Mouse (Mus musculus): Measurements from ENCODE around the gene Krt77. TPM values are rescaled to one million over a fixed set of nuclear protein-coding genes. Genes with fewer than 3 reads are reported as not detected.

Gene Krt77
- polyA plus RNA-seq, 1 experiment from 2014 or later = 0.32 TPM

- Histone ChIP-seq H3K4me3 (ENCODE audit: low read depth, low read length) (no peak overlapping the region), H3K36me3 (ENCODE audit: control insufficient read depth, insufficient read depth, low read length) (no peaks in the 10 kb centered on the region), H3K9me3 (replicated peaks; ENCODE audit: control insufficient read depth, low read length) (no peaks in the 10 kb centered on the region), H3K9ac (ENCODE audit: low read length) (no peak overlapping the region), H3K4me2 (ENCODE audit: low read length) (no peak overlapping the region), H3K4me1 (ENCODE audit: control insufficient read depth, insufficient read depth, low read length) (no peaks in the 10 kb centered on the region), H3K27ac (ENCODE audit: low read depth, low read length) (no peak overlapping the region), H3K27me3 (replicated peaks; ENCODE audit: control insufficient read depth, insufficient read depth, low read length) (no peaks in the 10 kb centered on the region)
- 57% methylated on average over 4 of the region's 4 CpGs for WGBS
- ATAC-seq = no peak
- no peak for DNase-seq (ENCODE audit: low spot score)
Measured at GRCm38 (mm10) chr15:101873231-101873630, 3.7 kb upstream of the Krt77 start.

GRCm38 (mm10) chr15:101866754-101867153 is 2.8 kb downstream of the Krt77 start:
- Histone ChIP-seq H3K9me3 (replicated peaks; ENCODE audit: control insufficient read depth, low read length) (no peaks in the 10 kb centered on the region), H3K27ac (ENCODE audit: low read depth, low read length) (no peak overlapping the region), H3K27me3 (replicated peaks; ENCODE audit: control insufficient read depth, insufficient read depth, low read length) (no peaks in the 10 kb centered on the region), H3K9ac (ENCODE audit: low read length) (no peak overlapping the region), H3K4me2 (ENCODE audit: low read length) (no peak overlapping the region), H3K4me1 (ENCODE audit: control insufficient read depth, insufficient read depth, low read length) (no peaks in the 10 kb centered on the region), H3K36me3 (ENCODE audit: control insufficient read depth, insufficient read depth, low read length) (no peaks in the 10 kb centered on the region), H3K4me3 (ENCODE audit: low read depth, low read length) (no peak overlapping the region)
- ATAC-seq = no peak
- 78% methylated on average over 7 of the region's 7 CpGs for WGBS
- DNase-seq (ENCODE audit: low spot score) = no peak

- H3K36me3 ChIP-seq (ENCODE audit: control insufficient read depth, insufficient read depth, low read length) = no peaks in the 10 kb centered on the region
- ATAC-seq (no peak; the same call in 1 of the 2 replicates), DNase-seq (ENCODE audit: low spot score) (no peak)
- no peak overlapping the region for H3K9ac ChIP-seq (ENCODE audit: low read length)
- peak overlapping the region; percentile 67 for H3K4me2 ChIP-seq (ENCODE audit: low read length)
- H3K4me3 ChIP-seq (ENCODE audit: low read depth, low read length) = 0 out of 2 replicates have a peak overlapping the region, but pooled peaks have one; percentile 35
- no peaks in the 10 kb centered on the region; the same call in 1 of the 2 replicates for H3K4me1 ChIP-seq (ENCODE audit: control insufficient read depth, insufficient read depth, low read length)
- H3K27me3 ChIP-seq (replicated peaks; ENCODE audit: control insufficient read depth, insufficient read depth, low read length) = peaks cover 17% of the 10 kb centered on the region
- H3K27ac ChIP-seq (ENCODE audit: low read depth, low read length) = no peak overlapping the region
- 53% methylated on average over 13 of the region's 13 CpGs for WGBS
- no peaks in the 10 kb centered on the region for H3K9me3 ChIP-seq (replicated peaks; ENCODE audit: control insufficient read depth, low read length)
Measured at GRCm38 (mm10) chr15:101860421-101861130, 8.9 kb downstream of the Krt77 start.

GRCm38 (mm10) chr15:101859735-101860170 is 9.8 kb downstream of the Krt77 start:
- Histone ChIP-seq H3K4me1 (ENCODE audit: control insufficient read depth, insufficient read depth, low read length) (no peaks in the 10 kb centered on the region; the same call in 1 of the 2 replicates), H3K4me2 (ENCODE audit: low read length) (peak overlapping the region; percentile 67), H3K9ac (ENCODE audit: low read length) (peak overlapping the region; percentile 52), H3K4me3 (ENCODE audit: low read depth, low read length) (peak overlapping the region; percentile 35), H3K9me3 (replicated peaks; ENCODE audit: control insufficient read depth, low read length) (no peaks in the 10 kb centered on the region), H3K36me3 (ENCODE audit: control insufficient read depth, insufficient read depth, low read length) (no peaks in the 10 kb centered on the region), H3K27me3 (replicated peaks; ENCODE audit: control insufficient read depth, insufficient read depth, low read length) (peaks cover 17% of the 10 kb centered on the region), H3K27ac (ENCODE audit: low read depth, low read length) (no peak overlapping the region)
- ATAC-seq = peak; percentile 54
- WGBS = 0% methylated on average over 18 of the region's 33 CpGs
- peak; percentile 63 for DNase-seq (ENCODE audit: low spot score)

GRCm38 (mm10) chr15:101858673-101859425 is 10.7 kb downstream of the Krt77 start:
- H3K27ac ChIP-seq (ENCODE audit: low read depth, low read length) = no peak overlapping the region
- peak overlapping the region; percentile 67 for H3K4me2 ChIP-seq (ENCODE audit: low read length)
- H3K9ac ChIP-seq (ENCODE audit: low read length) = no peak overlapping the region
- H3K9me3 ChIP-seq (replicated peaks; ENCODE audit: control insufficient read depth, low read length) = no peaks in the 10 kb centered on the region
- no peaks in the 10 kb centered on the region; the same call in 1 of the 2 replicates for H3K4me1 ChIP-seq (ENCODE audit: control insufficient read depth, insufficient read depth, low read length)
- H3K36me3 ChIP-seq (ENCODE audit: control insufficient read depth, insufficient read depth, low read length) = no peaks in the 10 kb centered on the region
- H3K27me3 ChIP-seq (replicated peaks; ENCODE audit: control insufficient read depth, insufficient read depth, low read length) = peaks cover 17% of the 10 kb centered on the region
- no peak for DNase-seq (ENCODE audit: low spot score)
- WGBS = 8% methylated on average over 11 of the region's 11 CpGs
- ATAC-seq = no peak
- peak overlapping the region; percentile 35; the same call in 1 of the 2 replicates for H3K4me3 ChIP-seq (ENCODE audit: low read depth, low read length)

- ATAC-seq (no peak), DNase-seq (ENCODE audit: low spot score) (no peak)
- WGBS = 46% methylated on average over 5 of the region's 5 CpGs
- no peak overlapping the region for H3K4me3 ChIP-seq (ENCODE audit: low read depth, low read length)
- H3K4me2 ChIP-seq (ENCODE audit: low read length) = no peak overlapping the region
- no peak overlapping the region for H3K9ac ChIP-seq (ENCODE audit: low read length)
- H3K4me1 ChIP-seq (ENCODE audit: control insufficient read depth, insufficient read depth, low read length) = no peaks in the 10 kb centered on the region; the same call in 1 of the 2 replicates
- peaks cover 17% of the 10 kb centered on the region for H3K27me3 ChIP-seq (replicated peaks; ENCODE audit: control insufficient read depth, insufficient read depth, low read length)
- no peaks in the 10 kb centered on the region for H3K9me3 ChIP-seq (replicated peaks; ENCODE audit: control insufficient read depth, low read length)
- no peaks in the 10 kb centered on the region for H3K36me3 ChIP-seq (ENCODE audit: control insufficient read depth, insufficient read depth, low read length)
- H3K27ac ChIP-seq (ENCODE audit: low read depth, low read length) = no peak overlapping the region
Measured at GRCm38 (mm10) chr15:101856696-101857095, 12.8 kb downstream of the Krt77 start.

GRCm38 (mm10) chr15:101855732-101856131 is 13.8 kb downstream of the Krt77 start:
- 81% methylated on average over 3 of the region's 3 CpGs for WGBS
- no peaks in the 10 kb centered on the region; the same call in 1 of the 2 replicates for H3K4me1 ChIP-seq (ENCODE audit: control insufficient read depth, insufficient read depth, low read length)
- no peaks in the 10 kb centered on the region for H3K36me3 ChIP-seq (ENCODE audit: control insufficient read depth, insufficient read depth, low read length)
- peaks cover 17% of the 10 kb centered on the region for H3K27me3 ChIP-seq (replicated peaks; ENCODE audit: control insufficient read depth, insufficient read depth, low read length)
- no peaks in the 10 kb centered on the region for H3K9me3 ChIP-seq (replicated peaks; ENCODE audit: control insufficient read depth, low read length)
- no peak overlapping the region for H3K27ac ChIP-seq (ENCODE audit: low read depth, low read length)
- no peak overlapping the region for H3K4me3 ChIP-seq (ENCODE audit: low read depth, low read length)
- H3K9ac ChIP-seq (ENCODE audit: low read length) = no peak overlapping the region
- no peak overlapping the region for H3K4me2 ChIP-seq (ENCODE audit: low read length)
- ATAC-seq = no peak
- DNase-seq (ENCODE audit: low spot score) = no peak

- H3K27me3 ChIP-seq (replicated peaks; ENCODE audit: control insufficient read depth, insufficient read depth, low read length) = peaks cover 15% of the 10 kb centered on the region
- no peak for DNase-seq (ENCODE audit: low spot score)
- 18% methylated on average over 5 of the region's 5 CpGs for WGBS
- H3K36me3 ChIP-seq (ENCODE audit: control insufficient read depth, insufficient read depth, low read length) = no peaks in the 10 kb centered on the region
- H3K4me2 ChIP-seq (ENCODE audit: low read length) = no peak overlapping the region
- ATAC-seq = no peak
- H3K4me1 ChIP-seq (ENCODE audit: control insufficient read depth, insufficient read depth, low read length) = no peaks in the 10 kb centered on the region; the same call in 1 of the 2 replicates
- no peaks in the 10 kb centered on the region for H3K9me3 ChIP-seq (replicated peaks; ENCODE audit: control insufficient read depth, low read length)
- no peak overlapping the region for H3K27ac ChIP-seq (ENCODE audit: low read depth, low read length)
- H3K4me3 ChIP-seq (ENCODE audit: low read depth, low read length) = no peak overlapping the region
- H3K9ac ChIP-seq (ENCODE audit: low read length) = no peak overlapping the region
Measured at GRCm38 (mm10) chr15:101854294-101854693, 15.2 kb downstream of the Krt77 start.

All from forebrain, embryonic 14.5 days (tissue).